Mouse (Mus musculus) kidney, postnatal 0 days (tissue): ENCODE data around the gene Hsd17b13. TPM values are rescaled to one million over a fixed set of nuclear protein-coding genes. Genes with fewer than 3 reads are reported as not detected.

Experiments used
- ATAC-seq: fragments of 200-750 bp; cut with Nextera tagmentation; replicated peaks from 2 replicates; pipeline ENCODE4 v1.8.0; 2017; ENCODE audit warnings: low read depth, moderate number of reproducible peaks, moderate TSS enrichment, moderate library complexity; ENCODE audit not compliant: low FRiP score
- DNase-seq: peaks from one replicate; pipeline ENCODE4 v3.0.0-alpha.2; 2016; ENCODE audit warnings: low spot score
- H3K27ac ChIP-seq: fragments of 300-500 bp; sonication (generic); 2 replicates; pipeline ENCODE4 v1.5.1; 2014; ENCODE audit warnings: mild to moderate bottlenecking
- H3K27me3 ChIP-seq: fragments of 300-500 bp; sonication (generic); 2 replicates; pipeline ENCODE4 v1.6.1; 2014; ENCODE audit warnings: low read length, mixed read lengths; ENCODE audit not compliant: insufficient read depth
- H3K36me3 ChIP-seq: fragments of 300-500 bp; sonication (generic); 2 replicates; pipeline ENCODE4 v1.6.1; 2014; ENCODE audit warnings: low read length, mixed read lengths; ENCODE audit not compliant: insufficient read depth
- H3K4me1 ChIP-seq: fragments of 300-500 bp; sonication (generic); replicated peaks from 2 replicates; pipeline ENCODE4 v1.6.1; 2014; ENCODE audit warnings: antibody characterized with exemption, low read length, mixed read lengths; ENCODE audit not compliant: insufficient read depth
- H3K4me2 ChIP-seq: fragments of 300-500 bp; sonication (generic); 2 replicates; pipeline ENCODE4 v1.6.1; 2014; ENCODE audit warnings: mild to moderate bottlenecking, low read length, moderate library complexity, mixed read lengths
- H3K4me3 ChIP-seq: fragments of 300-500 bp; sonication (generic); replicated peaks from 2 replicates; pipeline ENCODE4 v1.5.1; 2014; ENCODE audit warnings: low read depth, low read length
- H3K9ac ChIP-seq: fragments of 300-500 bp; sonication (generic); 2 replicates; pipeline ENCODE4 v1.6.1; 2014; ENCODE audit warnings: low read depth, low read length
- H3K9me3 ChIP-seq: fragments of 300-500 bp; sonication (generic); replicated peaks from 2 replicates; pipeline ENCODE4 v1.6.1; 2016; ENCODE audit warnings: low read length, inconsistent platforms, mixed read lengths
- CTCF ChIP-seq: IDR thresholded peaks from 2 replicates; pipeline ENCODE4 v1.5.1; 2016; ENCODE audit warnings: antibody characterized with exemption, low read depth, mild to moderate bottlenecking, moderate library complexity
- WGBS: fragments of 180-500 bp; shearing (Covaris S2); extraction: QIAGEN DNeasy Blood & Tissue Kit; methylation state at CpG from one replicate; pipeline ENCODE4 v1.1.7; 2014; 5-methylcytosine and 5-hydroxymethylcytosine counted together
- polyA plus RNA-seq: library from polyadenylated mRNA; unstranded; fragments of >200 nt; fragmentation: Nextera tagmentation; extraction: Ambion mirVana; gene quantifications from 2 replicates; pipeline ENCODE4 v1.2.1, GENCODE M21; 2015

The Hsd17b13 gene
- polyA plus RNA-seq, 1 experiment from 2014 or later, result 0.13 TPM

DNA sequence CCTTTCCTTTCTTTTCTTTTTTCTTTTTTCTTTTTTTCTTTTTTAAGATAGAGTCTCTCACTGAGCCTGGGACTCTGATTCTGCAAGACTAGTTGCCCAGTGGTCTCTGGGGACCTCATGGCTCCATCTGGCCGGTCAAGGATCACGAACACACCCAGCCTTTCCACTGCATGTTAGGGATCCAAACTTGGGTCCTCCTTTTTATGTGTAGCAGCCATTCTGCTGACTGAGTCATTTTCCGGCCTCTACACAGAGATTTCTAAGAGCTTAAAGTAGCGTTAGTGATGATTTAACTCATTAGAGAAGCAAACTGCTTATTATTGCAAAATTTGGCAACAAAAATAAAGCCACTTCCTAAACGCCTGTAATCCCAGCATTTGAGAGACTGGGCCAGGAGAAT lies 54.8 kb downstream of the Hsd17b13 start:
- TF ChIP-seq CTCF, result no peak
- Histone ChIP-seq H3K36me3 (no peaks in the 10 kb centered on the region), H3K4me2 (no peak overlapping the region), H3K9me3 (no peaks in the 10 kb centered on the region), H3K27me3 (no peaks in the 10 kb centered on the region), H3K4me3 (no peak overlapping the region), H3K4me1 (no peaks in the 10 kb centered on the region), H3K27ac (no peak overlapping the region), H3K9ac (no peak overlapping the region)
- no peak for ATAC-seq
- WGBS, result 61% methylated on average over 5 of the region's 5 CpGs
- DNase-seq, result peak; percentile 11

GRCm38 (mm10) chr5:103919497-103919896 lies 57.7 kb downstream of the Hsd17b13 start:
- Histone ChIP-seq H3K27ac (no peak overlapping the region), H3K27me3 (no peaks in the 10 kb centered on the region), H3K4me1 (no peaks in the 10 kb centered on the region), H3K9ac (no peak overlapping the region), H3K4me2 (no peak overlapping the region), H3K36me3 (no peaks in the 10 kb centered on the region), H3K9me3 (no peaks in the 10 kb centered on the region), H3K4me3 (no peak overlapping the region)
- ATAC-seq (no peak), DNase-seq (no peak)
- TF ChIP-seq CTCF, result no peak
- WGBS, result 84% methylated on average over 4 of the region's 4 CpGs

DNA sequence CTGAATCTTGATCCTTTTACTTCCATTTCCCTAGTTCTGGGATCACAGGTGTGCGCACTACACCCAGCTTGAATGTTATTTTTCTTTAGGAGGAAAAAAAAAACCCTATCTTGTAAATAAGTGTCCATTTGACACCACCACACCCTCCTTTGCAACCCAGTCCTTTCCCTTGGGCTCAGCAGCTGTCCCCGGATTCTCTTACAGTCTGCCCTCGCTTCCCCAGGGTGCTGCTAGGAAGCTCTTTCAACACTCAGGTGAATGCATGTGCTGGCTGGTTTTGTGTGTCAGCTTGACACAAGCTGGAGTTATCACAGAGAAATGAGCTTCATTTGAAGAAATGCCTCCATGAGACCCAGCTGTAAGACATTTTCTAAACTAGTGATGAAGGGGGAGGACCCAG lies 59.0 kb downstream of the Hsd17b13 start:
- Histone ChIP-seq H3K4me3 (no peak overlapping the region), H3K9me3 (no peaks in the 10 kb centered on the region), H3K9ac (no peak overlapping the region), H3K4me1 (no peaks in the 10 kb centered on the region), H3K4me2 (no peak overlapping the region), H3K36me3 (no peaks in the 10 kb centered on the region), H3K27ac (no peak overlapping the region), H3K27me3 (no peaks in the 10 kb centered on the region)
- 63% methylated on average over 3 of the region's 3 CpGs for WGBS
- no peak for ATAC-seq
- no peak for DNase-seq
- TF ChIP-seq CTCF, result no peak

GRCm38 (mm10) chr5:103917357-103917895 lies 59.8 kb downstream of the Hsd17b13 start:
- no peak overlapping the region for H3K27ac ChIP-seq
- no peak overlapping the region for H3K4me2 ChIP-seq
- H3K36me3 ChIP-seq, result no peaks in the 10 kb centered on the region
- H3K27me3 ChIP-seq, result no peaks in the 10 kb centered on the region
- no peaks in the 10 kb centered on the region for H3K4me1 ChIP-seq
- DNase-seq (no peak), ATAC-seq (no peak)
- no peak overlapping the region for H3K4me3 ChIP-seq
- H3K9ac ChIP-seq, result no peak overlapping the region
- TF ChIP-seq CTCF, result peak; percentile 24
- H3K9me3 ChIP-seq, result no peaks in the 10 kb centered on the region
- WGBS, result 51% methylated on average over 8 of the region's 8 CpGs

DNA sequence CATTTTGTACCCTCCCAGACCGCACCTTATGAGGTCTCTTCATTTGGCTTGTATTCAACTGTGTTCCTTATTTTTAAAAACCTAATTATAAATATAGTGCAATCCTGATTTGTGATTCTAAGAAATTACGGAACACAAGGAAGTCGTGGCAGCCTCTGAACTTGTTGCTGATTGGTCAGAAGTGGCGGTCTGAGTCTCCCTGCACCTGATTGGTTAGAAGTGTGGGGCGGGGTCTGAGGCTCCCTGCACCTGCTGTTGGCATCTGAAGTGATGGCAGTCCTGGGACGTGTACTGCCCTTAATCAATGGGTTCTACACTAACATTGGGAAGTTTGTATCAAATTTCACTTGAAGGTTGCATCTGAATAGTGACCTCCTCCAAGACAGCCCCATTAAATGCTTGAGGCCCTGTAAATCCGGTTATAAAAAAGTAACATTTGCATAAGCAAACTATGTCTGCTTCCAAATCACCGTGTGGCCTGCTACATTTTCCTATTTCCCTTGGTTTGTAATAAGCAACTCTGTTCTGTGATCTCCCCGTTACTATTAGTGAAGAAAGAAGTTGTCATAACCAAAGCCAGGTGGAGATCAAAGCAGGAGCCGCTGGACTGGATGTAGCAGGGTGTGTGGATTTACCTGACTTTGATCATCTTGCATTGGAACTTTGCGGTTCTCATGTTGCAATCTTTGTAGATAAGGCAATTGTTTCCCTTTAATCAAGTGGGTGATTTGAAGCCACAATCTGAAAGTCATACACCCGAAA lies 60.4 kb downstream of the Hsd17b13 start:
- 63% methylated on average over 12 of the region's 12 CpGs for whole genome bisulfite sequencing
- Histone ChIP-seq H3K4me2 (no peak overlapping the region), H3K4me1 (no peaks in the 10 kb centered on the region), H3K27me3 (no peaks in the 10 kb centered on the region), H3K4me3 (no peak overlapping the region), H3K27ac (no peak overlapping the region), H3K9me3 (no peaks in the 10 kb centered on the region), H3K9ac (no peak overlapping the region), H3K36me3 (no peaks in the 10 kb centered on the region)
- no peak for DNase-seq
- no peak for ATAC-seq
- no peak for TF ChIP-seq CTCF

DNA sequence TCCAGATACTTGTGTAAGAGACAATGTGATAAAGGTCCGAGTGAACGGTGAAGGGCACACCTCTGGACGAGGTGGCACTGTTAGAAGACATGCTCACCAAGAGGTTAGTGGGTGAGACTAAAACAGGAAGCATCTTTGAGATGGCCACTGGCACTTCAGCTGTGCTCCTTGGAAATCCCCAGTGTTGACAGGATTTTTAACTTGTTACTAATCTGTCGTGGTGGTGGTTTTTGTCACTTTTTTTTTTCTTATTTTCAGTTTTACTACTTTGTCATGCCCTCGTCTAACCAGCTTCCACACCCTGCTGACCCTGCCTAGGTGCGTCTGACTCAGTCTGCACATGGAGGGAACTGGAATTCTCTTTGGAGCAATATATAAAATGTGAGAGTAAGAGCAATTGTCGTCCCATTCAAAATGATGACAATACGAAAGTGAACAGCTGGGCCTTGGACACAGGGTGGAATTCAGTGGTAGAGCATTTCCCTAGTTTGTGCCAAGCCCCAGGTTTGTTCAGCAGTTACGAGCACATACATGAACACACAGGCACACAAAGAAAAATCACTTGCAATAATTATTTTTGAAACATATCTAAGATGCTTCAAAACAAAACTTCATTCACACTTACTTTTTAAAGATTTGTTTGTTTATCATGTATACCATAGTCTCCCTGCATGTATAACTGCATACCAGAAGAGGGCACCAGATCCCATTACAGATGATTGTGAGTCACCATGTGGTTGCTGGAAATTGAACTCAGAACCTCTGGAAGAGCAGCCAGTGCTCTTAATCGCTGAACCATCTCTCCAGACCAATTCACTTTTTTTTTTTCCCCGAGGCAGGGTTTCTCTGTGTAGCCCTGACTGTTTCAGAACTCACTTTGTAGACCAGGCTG lies 62.6 kb downstream of the Hsd17b13 start:
- no peak for ATAC-seq
- 69% methylated on average over 11 of the region's 11 CpGs for WGBS

More for the DNA sequence above, 62.6 kb downstream of the Hsd17b13 start:
- H3K9ac ChIP-seq, result no peak overlapping the region
- no peaks in the 10 kb centered on the region; the same call in 1 of the 2 replicates for H3K4me1 ChIP-seq
- no peak for DNase-seq
- H3K36me3 ChIP-seq, result no peaks in the 10 kb centered on the region
- no peak overlapping the region for H3K4me3 ChIP-seq
- H3K27ac ChIP-seq, result no peak overlapping the region
- no peaks in the 10 kb centered on the region for H3K9me3 ChIP-seq
- H3K27me3 ChIP-seq, result no peaks in the 10 kb centered on the region
- TF ChIP-seq CTCF, result peak; percentile 61
- no peak overlapping the region for H3K4me2 ChIP-seq
